Mouse (Mus musculus) hindlimb bud, embryonic 11.5 days (tissue): ENCODE data around the gene Lpar6.

Experiments used
- DNase-seq: peaks from one replicate; pipeline ENCODE4 v3.0.0-alpha.2; 2012; ENCODE audit warnings: low read depth, low spot score; ENCODE audit errors: extremely low spot score

Lpar6 gene

DNA sequence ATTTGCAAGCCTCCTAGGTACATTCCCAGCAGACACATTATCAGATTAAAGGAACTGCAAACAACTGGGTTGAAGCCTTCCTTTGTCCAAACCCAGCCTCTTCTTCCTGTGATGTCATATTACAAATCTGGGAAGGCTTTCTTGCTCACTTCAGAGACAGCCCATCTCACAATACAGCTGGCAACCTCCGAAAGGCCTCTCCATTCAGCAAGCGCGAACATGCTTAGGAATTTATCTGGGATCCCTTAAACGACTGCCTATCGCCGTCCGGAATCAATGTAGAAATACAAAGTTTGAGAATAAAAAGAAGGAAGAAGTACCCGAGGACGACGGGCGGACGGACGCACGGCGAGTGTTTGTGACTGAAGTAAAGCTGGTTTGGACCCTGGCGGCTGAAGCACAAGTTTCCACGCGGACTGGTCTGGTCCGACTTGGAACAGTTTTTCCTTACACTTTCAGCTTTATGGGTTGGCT lies at the start of gene Lpar6:
Gene Lpar6, plus strand, starts transcription at position 48 of the 474 bp plus-strand sequence.
- peak; percentile 73 for DNase-seq

DNA sequence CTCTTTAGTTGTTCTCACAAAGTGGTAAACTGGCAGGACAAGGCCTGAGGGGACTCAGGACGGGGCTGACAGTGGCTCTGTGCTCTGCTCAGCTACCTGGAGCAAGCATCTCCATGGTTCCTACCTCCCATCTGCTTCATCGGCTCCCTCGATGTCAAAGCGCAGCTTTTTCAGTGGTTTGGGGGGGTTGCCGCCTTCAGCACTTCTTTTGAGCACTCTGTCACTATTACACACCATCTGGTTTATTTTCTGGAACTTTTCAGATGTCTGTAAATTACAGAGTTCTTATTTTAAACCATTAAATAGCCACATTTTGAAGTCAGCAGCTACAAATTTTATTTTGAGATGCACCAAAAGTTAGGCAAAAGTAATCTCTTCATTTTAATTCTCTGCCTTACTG lies 38.6 kb upstream of the Lpar6 start:
- no peak for DNase-seq

DNA sequence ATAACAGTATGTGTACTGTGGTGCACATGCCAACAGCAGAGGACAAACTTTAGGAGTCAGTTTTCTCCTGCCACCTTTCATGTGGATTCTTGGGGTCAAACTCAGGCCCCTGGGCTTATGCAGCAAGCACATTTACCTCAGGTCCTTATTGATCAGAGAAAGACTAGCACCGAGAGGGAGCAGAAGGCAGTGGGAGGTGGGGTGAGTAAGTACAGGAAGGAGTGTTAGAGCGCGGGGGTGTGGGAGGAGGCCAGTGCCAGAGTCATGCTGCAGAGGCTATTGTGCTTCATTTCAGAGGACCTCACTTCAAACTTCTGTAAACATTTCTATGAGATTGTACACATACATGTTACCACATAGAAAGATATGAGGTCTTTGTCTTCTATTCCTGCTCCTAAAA lies 36.2 kb upstream of the Lpar6 start:
- DNase-seq, result no peak

DNA sequence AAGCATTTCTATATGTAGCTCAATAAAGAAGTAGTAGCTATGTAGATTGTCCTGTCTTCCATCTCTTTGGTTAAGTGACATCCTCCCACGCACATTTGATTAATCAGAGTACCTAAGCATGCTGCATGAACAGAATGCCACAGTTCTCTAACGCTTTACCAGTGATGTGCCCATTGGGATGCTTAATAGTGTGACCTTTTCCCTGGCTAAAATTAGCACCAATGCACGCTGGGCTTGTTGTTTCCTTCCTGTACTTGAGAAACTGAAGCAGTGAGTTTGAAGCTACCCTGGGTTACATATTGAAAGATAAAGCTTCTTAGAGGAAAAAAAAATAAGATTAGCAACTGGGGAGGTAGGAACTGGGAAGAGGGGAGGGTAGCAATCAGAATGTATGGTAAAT lies 33.7 kb upstream of the Lpar6 start:
- DNase-seq, result no peak

DNA sequence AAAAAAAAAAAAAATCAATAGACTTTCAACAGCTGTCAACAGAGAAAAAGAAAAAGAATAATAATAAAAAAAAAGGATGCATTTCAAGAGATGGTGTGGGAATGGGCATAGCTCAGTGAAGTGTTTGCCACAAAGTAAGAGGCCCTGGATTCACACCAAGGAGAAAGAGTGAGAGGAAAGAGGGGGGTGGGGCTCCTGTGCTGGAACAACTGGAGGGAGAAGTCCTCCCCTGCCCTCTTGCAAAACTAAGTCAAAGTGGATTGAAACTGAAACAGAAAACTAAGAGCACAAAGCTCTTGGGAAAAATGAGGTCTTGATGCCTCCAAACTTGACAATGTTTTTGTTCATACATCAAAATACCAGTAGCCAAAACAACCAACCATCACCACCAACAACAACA lies 28.4 kb upstream of the Lpar6 start:
- DNase-seq, result no peak

DNA sequence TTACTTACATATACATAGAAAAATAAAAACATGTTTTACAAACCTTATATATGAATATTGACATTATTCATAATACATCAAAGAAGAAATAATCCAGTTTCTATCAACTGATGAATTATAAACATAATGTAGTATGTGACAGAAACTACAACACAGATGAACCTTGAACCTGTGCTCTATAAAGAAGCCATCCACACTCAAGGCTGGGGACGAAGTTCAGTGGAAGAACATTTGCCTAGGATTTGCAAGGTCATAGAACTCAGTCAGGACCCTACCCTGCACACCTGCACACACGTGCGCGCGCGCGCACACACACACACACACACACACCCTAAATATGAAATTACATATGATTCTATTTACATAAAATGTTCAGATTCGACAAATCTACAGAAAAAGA lies 27.5 kb upstream of the Lpar6 start:
- DNase-seq, result no peak

DNA sequence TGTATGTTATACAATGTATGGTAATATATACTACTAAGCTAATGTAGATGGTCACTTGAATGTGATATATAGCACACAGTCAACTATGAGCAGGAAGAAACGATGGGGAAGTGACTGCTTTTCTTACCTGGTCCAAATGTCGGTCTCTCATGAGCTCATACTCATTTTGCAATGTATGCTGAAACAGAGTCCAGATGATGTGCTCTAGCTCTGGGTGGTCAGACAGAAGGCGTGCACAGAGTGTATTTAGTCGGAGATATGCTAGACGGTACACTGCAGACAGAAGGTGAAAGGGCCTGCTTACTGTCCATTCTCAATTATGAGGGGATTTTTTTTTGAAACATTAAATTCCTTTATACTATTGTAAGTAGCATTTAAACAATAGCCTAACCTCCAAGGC lies 26.2 kb upstream of the Lpar6 start:
- no peak for DNase-seq

DNA sequence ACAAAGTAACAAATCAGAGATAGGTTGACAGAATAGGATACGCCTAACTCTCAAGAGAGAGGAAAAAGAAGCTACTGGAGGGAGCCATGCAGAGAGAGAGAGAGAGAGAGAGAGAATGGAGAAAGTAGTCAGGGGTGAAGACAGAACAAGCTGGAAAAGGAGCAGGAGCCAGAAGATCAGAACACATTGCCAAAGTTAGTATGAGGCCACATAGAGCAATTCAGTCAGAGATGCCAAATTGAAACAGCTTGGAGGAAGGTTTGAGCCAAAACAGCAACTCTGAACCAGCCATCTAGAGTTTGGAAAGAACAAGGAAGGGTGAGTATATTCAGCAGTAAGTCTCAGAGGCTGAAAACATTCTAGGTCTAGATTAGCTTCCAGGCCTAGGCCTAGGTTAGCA lies 20.6 kb upstream of the Lpar6 start:
- no peak for DNase-seq

DNA sequence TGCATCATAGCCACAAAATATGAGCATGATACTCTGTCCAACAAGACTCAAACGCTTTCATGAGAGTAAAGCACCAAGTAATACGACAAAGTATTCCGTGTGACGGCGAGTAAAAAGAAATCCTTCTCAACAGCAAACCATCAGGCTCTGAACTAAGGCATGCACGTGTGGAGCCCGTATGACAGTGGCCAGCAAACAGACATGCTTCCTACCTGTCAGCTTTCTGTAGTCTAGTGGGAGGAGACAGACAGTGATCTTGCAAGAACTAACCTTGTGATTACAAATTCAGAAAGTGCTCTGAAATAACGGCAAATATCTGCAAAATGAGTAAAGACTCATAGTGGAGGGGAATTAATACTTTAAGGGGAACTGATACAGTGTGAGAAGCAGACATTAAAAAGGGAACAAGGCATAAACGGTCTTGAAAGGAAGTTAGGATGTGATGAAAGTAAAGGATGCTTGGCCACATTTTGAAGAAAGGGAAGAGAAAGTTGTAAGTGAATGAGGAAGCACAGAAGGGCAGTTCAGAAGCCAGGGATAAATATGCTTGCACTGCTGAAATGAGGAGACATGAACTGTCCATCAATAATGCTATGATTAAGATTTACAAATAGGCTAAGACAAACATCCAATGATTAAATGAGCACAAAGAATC lies 15.3 kb upstream of the Lpar6 start:
- no peak for DNase-seq

DNA sequence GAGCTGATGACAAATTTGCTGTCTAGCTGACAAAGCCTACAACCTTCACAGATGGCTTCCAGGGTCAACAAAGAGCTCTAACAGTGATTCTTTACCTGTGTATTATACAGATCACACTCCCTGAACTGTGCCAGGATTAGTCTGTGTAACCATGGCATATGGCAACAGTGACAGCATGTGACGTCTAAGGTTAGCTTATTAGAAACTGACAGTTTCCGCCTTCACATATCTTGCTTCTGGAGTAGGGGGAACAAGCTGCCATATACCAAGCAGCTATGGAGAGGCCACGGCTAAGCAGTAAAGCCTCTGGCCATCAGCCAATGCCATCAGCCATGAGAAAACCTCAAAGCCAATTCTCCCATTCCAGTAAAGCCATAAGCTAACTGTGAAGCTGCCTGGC lies 11.3 kb upstream of the Lpar6 start:
- no peak for DNase-seq

DNA sequence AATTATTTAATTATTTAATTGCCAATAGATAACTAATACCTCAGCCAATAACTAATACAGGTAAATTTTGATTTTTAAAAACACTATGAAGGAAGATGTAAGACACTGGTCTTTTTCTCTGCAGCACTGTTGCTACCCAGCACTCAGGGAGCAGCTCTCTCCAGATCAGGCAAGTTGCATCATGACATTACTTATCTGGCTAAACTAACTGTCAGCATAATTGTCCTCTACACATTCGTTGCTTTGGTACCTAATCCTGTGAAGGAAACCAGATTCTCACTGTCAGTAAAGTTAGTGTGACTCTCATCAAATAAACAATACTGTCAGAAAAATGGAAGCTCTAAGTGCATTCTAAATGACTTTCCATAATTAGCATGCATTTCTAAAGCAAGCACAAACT lies 10.8 kb upstream of the Lpar6 start:
- DNase-seq, result no peak

DNA sequence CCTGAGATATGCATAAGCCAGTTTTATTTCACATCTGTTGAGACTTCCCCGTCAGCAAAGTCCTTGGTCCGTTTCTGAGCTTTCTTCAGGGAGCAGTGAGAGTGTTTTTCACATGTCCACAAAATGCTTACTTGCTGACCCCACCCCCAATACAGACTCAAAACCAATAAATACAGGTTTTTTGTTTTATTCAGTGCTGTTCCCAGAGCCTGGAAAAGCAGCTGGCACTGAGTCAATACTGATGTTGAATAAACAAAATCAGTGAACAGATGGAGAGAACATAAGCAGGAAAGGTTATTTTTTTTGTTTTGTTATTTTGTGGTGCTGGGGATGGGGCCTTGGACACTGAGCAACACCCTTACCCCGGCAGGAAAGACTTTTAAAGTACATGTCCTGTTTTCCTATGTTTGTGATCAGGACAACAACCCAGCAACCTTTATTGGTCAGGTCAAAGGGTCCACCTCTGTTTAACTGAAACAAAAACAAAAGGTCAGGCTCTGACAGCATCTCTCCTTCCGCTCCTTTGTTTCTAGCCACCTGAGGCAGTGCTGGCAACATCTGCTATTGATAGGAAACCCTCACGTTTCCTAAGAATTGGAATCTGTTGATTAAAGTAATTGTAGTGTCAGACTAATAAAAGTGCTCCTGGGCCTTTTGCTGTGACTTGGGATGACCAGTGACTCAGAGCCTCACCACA lies 6.3 kb upstream of the Lpar6 start:
- DNase-seq, result no peak

DNA sequence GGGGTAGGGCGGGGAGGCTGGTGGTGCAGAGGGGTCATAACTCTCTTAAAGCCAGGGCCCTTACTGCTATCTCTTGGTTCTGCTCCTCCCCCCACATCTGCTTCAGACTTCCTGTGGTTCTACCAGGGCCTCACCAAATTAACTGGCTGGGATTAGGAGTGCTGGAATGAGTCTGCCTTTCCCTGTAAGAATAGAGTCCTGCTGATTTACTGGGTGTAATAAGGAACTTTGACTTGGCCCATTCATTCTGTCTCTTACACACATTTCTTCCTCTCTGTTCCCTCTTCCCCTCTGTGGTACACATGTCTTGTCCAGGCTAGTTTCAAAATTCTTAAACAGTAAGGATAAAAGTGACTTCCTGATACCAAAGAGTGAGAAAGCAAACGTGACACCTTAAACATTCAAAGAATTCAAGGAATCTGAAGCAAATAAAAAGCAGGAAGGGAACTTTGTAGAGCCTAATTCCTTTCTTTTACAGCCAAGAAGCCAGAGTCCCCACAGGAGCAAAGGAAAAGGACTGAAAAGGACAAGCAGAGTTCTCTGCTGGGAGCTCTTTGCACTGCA lies 3.1 kb upstream of the Lpar6 start:
- peak; percentile 79 for DNase-seq

DNA sequence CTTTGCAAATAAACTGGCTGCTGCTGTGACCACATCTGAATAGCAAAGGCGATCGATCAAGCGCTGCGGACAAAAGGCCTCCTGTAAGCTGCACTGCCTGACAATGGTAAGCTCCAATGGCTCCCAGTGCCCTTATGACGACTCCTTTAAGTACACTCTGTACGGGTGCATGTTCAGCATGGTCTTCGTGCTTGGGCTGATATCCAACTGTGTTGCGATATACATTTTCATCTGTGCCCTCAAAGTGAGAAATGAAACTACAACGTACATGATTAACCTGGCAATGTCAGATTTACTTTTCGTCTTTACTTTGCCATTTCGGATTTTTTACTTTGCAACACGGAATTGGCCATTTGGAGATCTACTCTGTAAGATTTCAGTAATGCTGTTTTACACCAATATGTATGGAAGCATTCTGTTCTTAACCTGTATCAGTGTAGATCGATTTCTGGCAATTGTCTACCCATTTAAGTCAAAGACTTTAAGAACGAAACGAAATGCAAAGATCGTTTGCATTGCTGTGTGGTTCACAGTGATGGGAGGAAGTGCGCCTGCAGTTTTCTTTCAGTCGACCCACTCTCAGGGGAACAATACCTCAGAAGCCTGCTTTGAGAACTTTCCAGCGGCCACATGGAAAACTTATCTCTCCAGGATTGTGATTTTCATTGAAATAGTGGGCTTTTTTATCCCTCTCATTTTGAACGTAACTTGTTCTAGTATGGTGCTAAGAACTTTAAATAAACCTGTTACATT lies 979 bp downstream of the Lpar6 start:
- no peak for DNase-seq

DNA sequence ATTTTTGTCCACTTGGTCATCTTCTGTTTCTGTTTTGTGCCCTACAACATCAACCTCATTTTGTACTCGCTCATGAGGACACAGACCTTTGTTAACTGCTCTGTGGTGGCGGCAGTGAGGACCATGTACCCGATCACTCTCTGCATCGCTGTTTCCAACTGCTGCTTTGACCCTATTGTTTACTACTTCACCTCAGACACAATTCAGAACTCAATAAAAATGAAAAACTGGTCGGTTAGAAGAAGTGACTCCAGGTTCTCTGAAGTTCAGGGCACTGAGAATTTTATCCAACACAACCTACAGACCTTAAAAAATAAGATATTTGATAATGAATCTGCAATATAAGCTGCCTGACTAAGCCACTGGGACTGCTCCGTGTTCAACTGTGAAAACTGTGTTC lies 1.6 kb downstream of the Lpar6 start:
- DNase-seq, result no peak

DNA sequence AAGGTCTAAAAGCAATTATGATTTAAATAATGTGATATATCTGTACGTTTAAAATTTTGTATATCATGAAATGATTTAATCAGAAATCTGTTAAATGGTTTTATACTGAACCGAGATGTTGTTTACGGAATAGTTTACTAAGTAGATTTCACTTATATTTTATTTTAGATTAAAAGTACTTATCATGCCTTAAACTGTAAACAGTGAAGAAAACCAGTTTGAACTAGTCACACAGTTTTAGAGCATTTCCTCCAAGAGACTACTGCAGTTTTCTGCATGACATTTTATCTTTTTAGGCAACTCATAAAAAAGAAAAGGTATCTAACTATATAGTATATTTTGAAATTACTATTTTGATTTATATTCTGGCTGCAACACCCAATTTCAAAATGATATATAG lies 2.2 kb downstream of the Lpar6 start:
- no peak for DNase-seq

DNA sequence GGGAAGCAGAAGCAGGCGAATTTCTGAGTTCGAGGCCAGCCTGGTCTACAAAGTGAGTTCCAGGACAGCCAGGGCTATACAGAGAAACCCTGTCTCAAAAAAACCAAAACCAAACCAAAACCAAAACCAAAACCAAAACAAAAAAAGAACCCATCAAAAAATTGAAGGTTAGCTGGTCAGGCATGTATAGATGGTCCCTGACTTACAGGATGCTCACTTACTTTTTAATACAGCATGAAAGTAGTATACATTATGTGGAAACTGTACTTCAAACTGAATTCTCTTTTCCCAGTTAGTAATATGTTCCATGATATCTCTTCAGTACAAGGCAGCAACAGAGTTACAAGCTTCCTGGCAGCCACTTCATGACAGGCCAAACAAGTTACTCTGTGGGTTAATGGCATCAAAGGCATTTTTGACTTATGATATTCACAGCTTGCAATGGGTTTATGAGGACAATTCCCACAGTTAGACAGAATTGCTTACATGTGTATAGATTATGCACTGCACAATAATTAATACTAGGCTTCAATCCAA lies 6.4 kb downstream of the Lpar6 start:
- DNase-seq, result no peak

DNA sequence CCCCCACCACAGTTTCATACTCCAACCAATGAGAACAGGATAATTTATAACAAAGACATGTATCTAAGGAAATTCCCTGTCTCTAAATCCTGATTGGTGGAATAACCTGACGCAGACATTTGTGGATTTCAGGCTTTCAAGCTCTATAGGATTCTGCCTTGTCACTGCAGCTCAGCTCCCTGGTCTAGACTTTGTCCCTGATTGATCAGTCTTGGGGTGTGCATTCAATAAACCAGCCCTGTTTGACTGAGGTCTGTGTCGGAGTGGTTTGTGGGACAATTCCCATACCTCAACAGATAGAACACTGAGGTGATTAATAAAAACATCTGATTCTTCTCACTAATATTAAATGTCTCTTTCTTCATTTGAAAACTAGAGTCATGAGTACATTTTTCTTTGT lies 12.4 kb downstream of the Lpar6 start:
- no peak for DNase-seq

DNA sequence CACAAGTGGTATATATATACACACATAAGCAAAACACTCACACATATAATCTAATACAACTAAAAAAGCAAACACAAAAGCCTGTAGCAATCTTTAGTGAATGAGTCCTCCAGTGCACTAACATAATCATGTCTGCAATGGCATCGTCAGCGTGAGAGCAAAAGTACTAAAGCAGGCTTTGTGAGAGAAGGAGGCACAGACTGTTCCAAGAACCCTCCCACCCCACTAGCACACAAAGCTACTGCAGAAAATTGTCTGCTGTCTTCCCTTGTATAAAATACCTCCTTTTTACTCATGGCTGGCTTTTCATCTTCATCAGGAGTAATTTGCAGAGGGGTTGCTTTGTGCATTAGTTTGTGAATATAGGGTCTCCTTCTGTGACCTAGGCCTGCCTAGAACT lies 14.6 kb downstream of the Lpar6 start:
- no peak for DNase-seq

DNA sequence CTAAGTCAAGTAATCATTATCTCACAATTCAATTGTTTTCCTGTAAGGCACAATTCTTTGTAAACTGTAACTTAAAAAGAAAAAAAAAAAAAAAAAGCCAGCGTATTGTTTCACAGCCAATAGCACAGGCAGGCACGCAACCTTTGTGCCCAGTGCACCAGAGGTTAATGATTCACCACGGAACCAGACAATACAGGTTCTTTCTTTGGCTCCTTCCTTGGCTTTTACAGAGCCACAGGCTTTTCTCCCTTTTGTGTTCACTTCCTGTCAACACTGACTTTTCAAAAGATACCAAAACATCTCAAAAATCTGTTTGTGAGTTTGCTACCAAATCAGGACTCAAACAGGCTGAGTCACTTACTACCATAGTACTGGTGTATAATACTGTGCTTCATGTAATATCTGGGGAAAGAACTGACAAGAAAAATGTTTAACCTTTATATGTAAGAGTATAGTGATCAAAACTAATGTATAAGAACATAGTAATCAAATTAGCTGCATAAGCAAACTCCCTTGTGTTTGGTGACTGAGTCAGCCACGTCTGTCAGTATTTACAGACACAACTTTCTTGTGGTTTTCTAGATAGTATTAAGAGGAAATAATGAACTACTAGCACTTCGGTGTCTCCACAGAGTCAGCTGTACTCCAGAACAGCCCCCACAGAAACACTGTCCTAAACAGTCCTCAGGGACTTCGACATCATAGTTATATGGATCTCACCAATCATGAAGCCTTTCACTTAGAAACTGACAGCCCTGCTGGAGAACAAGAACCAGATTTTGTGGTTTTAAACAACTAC lies 16.0 kb downstream of the Lpar6 start:
- DNase-seq, result no peak

DNA sequence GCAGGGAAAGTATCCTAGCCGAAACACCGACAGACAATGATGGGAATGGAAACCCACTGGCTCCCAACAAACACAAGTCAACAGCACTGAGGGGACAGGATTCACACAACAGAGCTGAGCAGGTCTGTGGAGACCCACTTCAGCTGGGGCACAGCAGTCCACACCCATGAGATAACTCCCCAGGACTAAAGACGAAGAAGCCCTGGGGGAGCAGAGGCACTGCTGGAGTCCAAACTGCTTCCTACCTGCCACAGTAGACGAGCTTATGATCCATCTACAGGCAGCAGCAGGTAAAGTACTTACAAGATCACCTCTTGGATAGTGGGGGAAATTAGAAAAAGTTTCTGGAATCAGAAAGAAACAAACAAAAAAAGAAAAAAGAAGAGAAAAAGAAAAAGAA lies 16.7 kb downstream of the Lpar6 start:
- no peak for DNase-seq
